ENCODE assay signal across 41 mouse cellular contexts in genomic region chr4:154085856-154086255, GRCm38 (mm10). TPM values are rescaled to one million over a fixed set of nuclear protein-coding genes. Genes with fewer than 3 reads are reported as not detected.
A peak's percentile ranks its signal among the peaks of the same experiment; 100 is the strongest.
DNase-seq lines count a peak whose midpoint lies in the region; ATAC-seq and TF ChIP-seq lines count a peak whose summit lies in the region.
"Had no signal": no experiment of that assay in that cellular context is flagged by ENCODE, and none has a peak within 500 bp of the region (broad histone marks: within the 10 kb centered on the region; RNA-seq: fewer than 3 reads in every experiment).

No protein-coding gene starts in this region.

- 39% methylated on average over 3 of the region's 3 CpGs for WGBS in embryonic facial prominence, embryonic 15.5 days
- WGBS in embryonic facial prominence, embryonic 10.5 days, result 71% methylated on average over 3 of the region's 3 CpGs
- 74% methylated on average over 3 of the region's 3 CpGs for WGBS in intestine, embryonic 16.5 days

- H3K4me3 ChIP-seq in embryonic facial prominence, embryonic 15.5 days (replicated peaks), result no peak overlapping the region
- H3K4me3 ChIP-seq in embryonic facial prominence, embryonic 10.5 days, result no peak overlapping the region
- no peak overlapping the region for H3K4me3 ChIP-seq in layer of hippocampus, adult 2 months
- H3K4me3 ChIP-seq in intestine, embryonic 16.5 days (ENCODE audit: low read length), result no peak overlapping the region
- H3K4me3 ChIP-seq: forebrain, embryonic 13.5 days; heart, embryonic 10.5 days; heart, embryonic 15.5 days; left cerebral cortex, adult 2 months; neural tube, embryonic 15.5 days had no signal

- H3K9ac ChIP-seq in embryonic facial prominence, embryonic 15.5 days, result no peak overlapping the region
- no peak overlapping the region for H3K9ac ChIP-seq in intestine, embryonic 16.5 days (ENCODE audit: low read depth, low read length)
- H3K9ac ChIP-seq: forebrain, embryonic 13.5 days; heart, embryonic 15.5 days; liver, embryonic 14.5 days; neural tube, embryonic 15.5 days had no signal

- H3K9me3 ChIP-seq in embryonic facial prominence, embryonic 15.5 days (replicated peaks), result no peaks in the 10 kb centered on the region
- no peaks in the 10 kb centered on the region for H3K9me3 ChIP-seq in embryonic facial prominence, embryonic 10.5 days
- no peaks in the 10 kb centered on the region for H3K9me3 ChIP-seq in intestine, embryonic 16.5 days (ENCODE audit: control insufficient read depth, low read length)
- H3K9me3 ChIP-seq: forebrain, embryonic 13.5 days; heart, embryonic 10.5 days; heart, embryonic 15.5 days; neural tube, embryonic 15.5 days had no signal

- no peak for ATAC-seq in embryonic facial prominence, embryonic 15.5 days (ENCODE audit: insufficient number of reproducible peaks, low FRiP score, low TSS enrichment, low read depth)
- no peak for ATAC-seq in erythroblast, adult 5-6 weeks (replicated peaks; ENCODE audit: low FRiP score, poor library complexity, severe bottlenecking)
- no peak for ATAC-seq in intestine, embryonic 16.5 days
- ATAC-seq: forebrain, embryonic 13.5 days; intestine, postnatal 0 days; Patski had no signal

- DNase-seq in embryonic facial prominence, embryonic 10.5 days (ENCODE audit: low spot score), result no peak
- DNase-seq in layer of hippocampus, adult 2 months (ENCODE audit: low spot score in 2 of 2), result peak in 1 of 2 experiments; percentile 66
- DNase-seq in layer of hippocampus, postnatal 25 days (ENCODE audit: extremely low spot score in 1 of 2, low spot score in 1 of 2), result no peak
- DNase-seq in right cerebral cortex, adult 18-20 months, result peak; percentile 42
- no peak for DNase-seq in right cerebral cortex, postnatal 4 days
- DNase-seq: adrenal gland, postnatal 25 days; cerebellum, adult 8-10 months; gastrocnemius, postnatal 25 days; heart, adult 11 months; kidney, adult 9 months; kidney, postnatal 14 days; liver; lung, adult 2 months; lung, postnatal 10 days; midbrain, embryonic 14.5 days; retina, postnatal 1 day; spleen, adult 18-20 months; thymus, adult 18-20 months; thymus, postnatal 25 days had no signal

- H3K27me3 ChIP-seq in embryonic facial prominence, embryonic 15.5 days, result peaks cover 27% of the 10 kb centered on the region
- H3K27me3 ChIP-seq in embryonic facial prominence, embryonic 10.5 days (replicated peaks; ENCODE audit: low read depth, poor library complexity, severe bottlenecking), result peaks cover 54% of the 10 kb centered on the region
- peaks cover 25% of the 10 kb centered on the region for H3K27me3 ChIP-seq in intestine, embryonic 16.5 days (replicated peaks; ENCODE audit: control insufficient read depth, insufficient read depth, low read length)

- H3K4me1 ChIP-seq in embryonic facial prominence, embryonic 15.5 days, result 0 out of 2 replicates have a peak, but pooled peaks cover 8% of the 10 kb centered on the region
- H3K4me1 ChIP-seq in embryonic facial prominence, embryonic 10.5 days, result peaks cover 15% of the 10 kb centered on the region
- H3K4me1 ChIP-seq in intestine, embryonic 16.5 days (ENCODE audit: control insufficient read depth, insufficient read depth, low read length), result no peaks in the 10 kb centered on the region
- H3K4me1 ChIP-seq: forebrain, embryonic 13.5 days; heart, embryonic 15.5 days; neural tube, embryonic 15.5 days had no signal

- H3K27ac ChIP-seq in embryonic facial prominence, embryonic 15.5 days (replicated peaks), result 0 out of 2 replicates have a peak overlapping the region, but pooled peaks have one; percentile 25
- H3K27ac ChIP-seq in embryonic facial prominence, embryonic 10.5 days (replicated peaks), result no peak overlapping the region
- peak overlapping the region; percentile 18; the same call in 1 of the 2 replicates for H3K27ac ChIP-seq in layer of hippocampus, adult 2 months
- no peak overlapping the region for H3K27ac ChIP-seq in intestine, embryonic 16.5 days (ENCODE audit: low read length)
- H3K27ac ChIP-seq: forebrain, embryonic 13.5 days; heart, embryonic 10.5 days; heart, embryonic 15.5 days; left cerebral cortex, adult 2 months; liver, embryonic 14.5 days; macrophage; neural tube, embryonic 15.5 days had no signal

- no peaks in the 10 kb centered on the region for H3K36me3 ChIP-seq in embryonic facial prominence, embryonic 15.5 days
- no peaks in the 10 kb centered on the region for H3K36me3 ChIP-seq in embryonic facial prominence, embryonic 10.5 days (replicated peaks)
- H3K36me3 ChIP-seq in intestine, embryonic 16.5 days (ENCODE audit: control insufficient read depth, insufficient read depth, low read length), result no peaks in the 10 kb centered on the region
- H3K36me3 ChIP-seq: heart, embryonic 10.5 days; heart, embryonic 15.5 days; neural tube, embryonic 15.5 days had no signal

- TF ChIP-seq CTCF in layer of hippocampus, adult 2 months (conservative IDR thresholded peaks at IDR 0.05), result no peak

- H3K4me2 ChIP-seq in embryonic facial prominence, embryonic 15.5 days (replicated peaks), result no peak overlapping the region
- no peak overlapping the region for H3K4me2 ChIP-seq in intestine, embryonic 16.5 days (ENCODE audit: low read depth, low read length)
- H3K4me2 ChIP-seq: forebrain, embryonic 13.5 days; heart, embryonic 15.5 days; neural tube, embryonic 15.5 days had no signal

RNA-seq across cellular contexts. Expression of gene Ccdc27, which starts 43.4 kb away (rescaled TPM):
- 0.15 and 0.20 TPM in 2 replicates for polyA plus RNA-seq in embryonic facial prominence, embryonic 15.5 days (2015; fragmentation: Nextera tagmentation; extraction: Ambion mirVana)
- not detected in 2 replicates for polyA plus RNA-seq in embryonic facial prominence, embryonic 10.5 days (2016; fragmentation: Nextera tagmentation; extraction: Ambion mirVana)
- total RNA-seq in layer of hippocampus, adult 2 months (2021), result 1 to 10 TPM; 1.2 to 1.4 TPM
- total RNA-seq in layer of hippocampus, postnatal 25 days (2021), result 1 to 10 TPM in 1 of 2 experiments, under 1 TPM in 1; 0.66 to 1.1 TPM
- total RNA-seq in erythroblast, adult 5-6 weeks (2015; ENCODE audit: low replicate concordance), result not detected in 2 replicates
- total RNA-seq in erythroblast, adult 5-6 weeks (2017; ENCODE audit: low replicate concordance), result not detected in 2 replicates
- polyA plus RNA-seq in intestine, embryonic 16.5 days (2015; fragmentation: Nextera tagmentation; extraction: Ambion mirVana), result not detected in 2 replicates
- total RNA-seq: adrenal gland, adult 18-20 months; adrenal gland, postnatal 25 days; common myeloid progenitor, adult 5-6 weeks; gastrocnemius, postnatal 25 days; heart, postnatal 25 days; left cerebral cortex, adult 2 months; megakaryocyte-erythroid progenitor cell, adult 5-6 weeks; MEL had no signal
- polyA plus RNA-seq: embryonic facial prominence, embryonic 14.5 days; forebrain, embryonic 13.5 days; frontal cortex, adult 2 months; heart, embryonic 10.5 days; heart, embryonic 15.5 days; hindbrain, embryonic 11.5 days; limb, embryonic 11.5 days; liver, embryonic 14.5 days; lung, adult 2 months; macrophage; midbrain, embryonic 14.5 days; neural tube, embryonic 15.5 days; stomach, embryonic 16.5 days had no signal

RNA-seq across cellular contexts. Expression of gene Trp73, which starts 54.2 kb away (rescaled TPM):
- 9.3 and 9.8 TPM in 2 replicates for polyA plus RNA-seq in embryonic facial prominence, embryonic 15.5 days (2015; fragmentation: Nextera tagmentation; extraction: Ambion mirVana)
- 0.59 and 0.97 TPM in 2 replicates for polyA plus RNA-seq in embryonic facial prominence, embryonic 10.5 days (2016; fragmentation: Nextera tagmentation; extraction: Ambion mirVana)
- 1 to 10 TPM; 3.3 to 3.6 TPM for total RNA-seq in layer of hippocampus, adult 2 months (2021)
- total RNA-seq in layer of hippocampus, postnatal 25 days (2021), result 1 to 10 TPM; 2.4 to 3.1 TPM
- not detected in 2 replicates for total RNA-seq in erythroblast, adult 5-6 weeks (2015; ENCODE audit: low replicate concordance)
- not detected in 2 replicates for total RNA-seq in erythroblast, adult 5-6 weeks (2017; ENCODE audit: low replicate concordance)
- polyA plus RNA-seq in intestine, embryonic 16.5 days (2015; fragmentation: Nextera tagmentation; extraction: Ambion mirVana), result 0.11 and 0.12 TPM in 2 replicates
- total RNA-seq: adrenal gland, adult 18-20 months; adrenal gland, postnatal 25 days; common myeloid progenitor, adult 5-6 weeks; heart, postnatal 25 days; megakaryocyte-erythroid progenitor cell, adult 5-6 weeks had no signal
- polyA plus RNA-seq: macrophage had no signal

RNA-seq across cellular contexts. Expression of gene Wrap73, which starts 56.3 kb away (rescaled TPM):
- polyA plus RNA-seq in embryonic facial prominence, embryonic 15.5 days (2015; fragmentation: Nextera tagmentation; extraction: Ambion mirVana), result 44.1 and 44.6 TPM in 2 replicates
- polyA plus RNA-seq in embryonic facial prominence, embryonic 10.5 days (2016; fragmentation: Nextera tagmentation; extraction: Ambion mirVana), result 45.5 and 50.1 TPM in 2 replicates
- 10 to 100 TPM; 32.4 to 33.3 TPM for total RNA-seq in layer of hippocampus, adult 2 months (2021)
- total RNA-seq in layer of hippocampus, postnatal 25 days (2021), result 10 to 100 TPM; 30.5 to 36.0 TPM
- 1.5 and 2.3 TPM in 2 replicates for total RNA-seq in erythroblast, adult 5-6 weeks (2015; ENCODE audit: low replicate concordance)
- 2.6 and 4.5 TPM in 2 replicates for total RNA-seq in erythroblast, adult 5-6 weeks (2017; ENCODE audit: low replicate concordance)
- polyA plus RNA-seq in intestine, embryonic 16.5 days (2015; fragmentation: Nextera tagmentation; extraction: Ambion mirVana), result 29.3 and 30.1 TPM in 2 replicates

RNA-seq across cellular contexts. Expression of gene Smim1, which starts 59.8 kb away (rescaled TPM):
- 28.4 TPM in 2 replicates for polyA plus RNA-seq in embryonic facial prominence, embryonic 15.5 days (2015; fragmentation: Nextera tagmentation; extraction: Ambion mirVana)
- polyA plus RNA-seq in embryonic facial prominence, embryonic 10.5 days (2016; fragmentation: Nextera tagmentation; extraction: Ambion mirVana), result 19.3 and 24.5 TPM in 2 replicates
- 1 to 10 TPM; 6.3 to 7.8 TPM for total RNA-seq in layer of hippocampus, adult 2 months (2021)
- 1 to 10 TPM; 7.5 to 9.5 TPM for total RNA-seq in layer of hippocampus, postnatal 25 days (2021)
- 5.4 and 12.5 TPM in 2 replicates for total RNA-seq in erythroblast, adult 5-6 weeks (2015; ENCODE audit: low replicate concordance)
- 9.6 and 11.4 TPM in 2 replicates for total RNA-seq in erythroblast, adult 5-6 weeks (2017; ENCODE audit: low replicate concordance)
- 183 and 196 TPM in 2 replicates for polyA plus RNA-seq in intestine, embryonic 16.5 days (2015; fragmentation: Nextera tagmentation; extraction: Ambion mirVana)

Comparison
In these comparisons a context has a peak if more than half of its experiments do, and no peak if none do; other contexts are left out.
1. H3K27ac ChIP-seq: peak in embryonic facial prominence, embryonic 15.5 days (single experiment) and layer of hippocampus, adult 2 months (single experiment); none in embryonic facial prominence, embryonic 10.5 days (single experiment) and intestine, embryonic 16.5 days (single experiment).
2. RNA of gene Wrap73, which starts 56.3 kb away (total RNA-seq): 30.5 to 36.0 TPM in layer of hippocampus, postnatal 25 days and 32.4 to 33.3 TPM in layer of hippocampus, adult 2 months; 1.5 to 4.5 TPM in erythroblast, adult 5-6 weeks; every median in the first group is over 4 times any median in the second.